Mouse (Mus musculus): ENCODE results near the gene Timm17a. TPM values are rescaled to one million over a fixed set of nuclear protein-coding genes. Genes with fewer than 3 reads are reported as not detected.

The Timm17a gene
- total RNA-seq, 2 experiments from 2014 or later, result 282 to 343 TPM

DNA sequence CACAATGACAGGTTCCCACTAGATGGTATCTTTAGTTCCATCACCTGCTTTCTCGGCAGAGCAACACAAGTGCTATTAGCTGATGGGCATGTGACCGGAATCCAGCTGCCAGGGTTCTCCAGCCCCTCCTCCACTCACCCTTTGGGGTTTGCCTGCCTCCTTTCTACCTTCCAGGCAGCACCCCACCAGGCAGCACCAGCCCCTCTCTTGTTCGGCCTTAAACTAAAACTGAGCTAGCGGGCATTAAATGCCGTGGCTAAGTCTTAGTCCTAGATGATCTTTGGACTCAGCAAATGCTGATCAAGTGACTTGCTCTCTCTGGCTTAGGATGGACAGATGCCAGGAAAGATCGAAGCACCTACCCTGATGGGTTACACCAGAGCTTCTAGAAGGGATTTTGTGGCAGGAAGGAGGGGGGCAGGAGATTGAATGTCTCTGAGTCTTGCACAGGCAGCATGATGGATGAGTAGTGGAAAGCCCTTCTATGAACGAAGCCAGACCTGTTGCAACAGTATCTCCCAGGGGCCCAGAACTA, 9.9 kb upstream of the Timm17a start:
- TF ChIP-seq CTCF (IDR thresholded peaks at IDR 0.05), result no peak
- peak; percentile 60 for DNase-seq
- peak overlapping the region; percentile 86 for H3K27ac ChIP-seq
- no peak overlapping the region for H3K4me3 ChIP-seq
- intact Hi-C loops (cut with DNase I), result no loop called here

DNA sequence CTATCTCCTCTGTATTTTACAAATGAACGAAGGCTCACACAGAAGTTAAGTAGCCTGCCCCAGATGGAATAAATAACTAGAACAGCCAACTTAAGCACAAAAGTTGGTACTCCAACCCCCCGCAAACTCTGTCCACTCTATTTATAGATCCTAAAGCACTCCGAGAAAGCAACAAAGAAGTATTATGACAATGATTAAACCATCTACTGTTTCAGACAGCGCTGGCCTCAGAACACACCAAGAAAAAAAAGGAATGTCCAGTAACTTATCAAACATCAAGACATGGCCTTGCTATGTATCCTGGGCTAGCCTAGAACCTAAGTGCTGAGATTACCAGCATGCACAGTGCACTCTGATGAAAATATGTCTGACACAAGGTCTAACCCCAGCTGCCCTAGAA, 1.4 kb downstream of the Timm17a start:
- Histone ChIP-seq H3K27ac (peak overlapping the region; percentile 99), H3K4me3 (peak overlapping the region; percentile 84)
- TF ChIP-seq CTCF (IDR thresholded peaks at IDR 0.05), result no peak
- DNase-seq, result no peak
- intact Hi-C loops (cut with DNase I), result loop anchor here (5.0 kb wide), 1 partner anchor 55 kb away; no protein-coding TSS in a partner anchor

DNA sequence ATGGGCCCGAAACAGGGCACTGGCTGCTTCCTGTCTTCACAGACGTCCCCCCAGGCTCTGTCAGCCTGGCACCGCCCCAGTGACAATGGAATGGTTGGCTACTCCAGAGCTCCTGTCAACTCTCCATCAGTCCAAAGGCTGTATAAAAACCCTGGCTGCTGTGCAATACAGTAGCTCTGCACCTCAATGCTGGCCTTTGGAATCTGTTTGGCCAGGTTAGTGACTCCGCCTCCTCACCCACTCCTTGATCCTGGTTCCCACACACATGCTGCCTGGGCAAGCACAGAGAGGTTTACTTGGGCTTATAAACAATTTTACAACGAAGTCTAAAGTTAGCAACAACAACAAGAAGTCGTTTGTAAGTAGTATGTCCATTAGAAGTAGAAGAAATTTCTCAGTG, 2.2 kb downstream of the Timm17a start:
- intact Hi-C loops (cut with DNase I), result loop anchor here (5.0 kb wide), 1 partner anchor 56 kb away; no protein-coding TSS in a partner anchor
- H3K27ac ChIP-seq, result peak overlapping the region; percentile 38; the same call in 1 of the 2 replicates
- no peak for DNase-seq
- no peak for TF ChIP-seq CTCF (IDR thresholded peaks at IDR 0.05)
- H3K4me3 ChIP-seq, result peak overlapping the region; percentile 7

DNA sequence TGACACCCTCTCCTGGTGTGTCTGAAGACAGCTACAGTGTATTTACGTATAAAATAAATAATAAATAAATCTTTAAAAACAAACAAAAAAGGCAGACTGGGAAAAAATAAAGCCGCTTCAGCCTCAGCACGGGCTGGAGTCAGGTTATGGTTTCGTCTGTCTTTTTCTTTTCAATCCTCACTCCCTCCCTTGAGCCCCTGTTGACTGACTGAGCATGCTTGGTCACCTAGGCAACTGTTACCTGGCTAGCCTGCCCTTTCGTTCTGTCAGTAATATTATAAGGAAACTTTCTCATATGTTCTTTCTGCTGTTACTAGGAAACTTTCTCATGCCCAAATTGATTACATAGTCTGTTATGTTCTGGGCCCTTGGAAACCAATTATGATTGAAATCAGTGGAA, 22.7 kb downstream of the Timm17a start:
- no peak for TF ChIP-seq CTCF (IDR thresholded peaks at IDR 0.05)
- Histone ChIP-seq H3K27ac (no peak overlapping the region), H3K4me3 (no peak overlapping the region)
- intact Hi-C loops (cut with DNase I), result no loop called here
- DNase-seq, result no peak

DNA sequence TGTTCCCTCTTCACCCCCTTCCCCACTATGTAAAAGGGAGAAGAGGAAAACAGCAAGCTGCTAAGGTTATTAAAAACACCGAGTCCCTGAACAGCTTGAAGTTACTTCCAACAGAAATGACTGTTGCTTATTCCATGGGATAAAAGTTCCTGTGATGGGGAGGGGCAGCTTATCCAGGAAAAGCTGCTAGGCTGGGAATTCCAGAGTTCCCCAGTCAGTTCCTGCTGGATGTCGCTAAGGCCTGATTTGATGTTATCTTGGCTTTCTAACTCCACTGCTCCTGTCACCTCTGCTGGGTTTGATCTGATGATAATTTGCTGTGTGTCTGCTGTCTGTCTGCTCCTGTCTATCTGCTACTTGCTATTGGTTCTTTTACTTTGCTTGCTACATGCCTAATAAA, 27.3 kb downstream of the Timm17a start:
- no peak for TF ChIP-seq CTCF (IDR thresholded peaks at IDR 0.05)
- no peak overlapping the region for H3K4me3 ChIP-seq
- DNase-seq, result no peak
- intact Hi-C loops (cut with DNase I), result no loop called here
- peak overlapping the region; percentile 46 for H3K27ac ChIP-seq

DNA sequence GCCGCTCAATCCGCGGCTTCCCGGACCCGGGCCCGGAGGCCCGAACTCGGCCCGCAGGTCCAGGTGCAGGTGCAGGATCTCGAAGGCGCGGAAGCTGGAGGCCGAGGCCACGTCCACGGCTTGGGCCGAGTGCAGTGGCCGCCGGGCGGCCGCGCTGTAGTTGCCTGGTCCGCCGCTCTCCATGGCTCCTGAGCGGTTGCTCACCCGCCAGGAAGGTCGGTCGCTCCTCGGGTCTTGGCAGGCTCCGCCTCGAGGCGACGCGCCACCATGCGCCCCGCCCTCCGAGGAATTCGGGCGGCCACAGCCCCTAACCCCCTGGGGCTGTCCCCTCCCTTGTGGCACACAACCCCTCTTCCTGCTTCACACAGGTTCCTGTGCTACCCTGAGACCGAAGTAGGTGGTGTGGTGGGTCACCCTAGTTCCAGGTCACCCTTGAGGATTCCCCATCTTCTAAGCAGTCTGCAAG, 29.7 kb downstream of the Timm17a start, which contains the start of gene Rnpep:
TSS of gene Rnpep (minus strand) at position 259 of the 466 bp plus-strand sequence.
- no peak for TF ChIP-seq CTCF (IDR thresholded peaks at IDR 0.05)
- DNase-seq, result peak; percentile 84
- Histone ChIP-seq H3K27ac (peak within 1 kb of the TSS; percentile 91), H3K4me3 (peak within 1 kb of the TSS; percentile 84)
- intact Hi-C loops (cut with DNase I), result loop anchor here (5.0 kb wide), 2 partner anchors 33 to 83 kb away; no protein-coding TSS in a partner anchor

DNA sequence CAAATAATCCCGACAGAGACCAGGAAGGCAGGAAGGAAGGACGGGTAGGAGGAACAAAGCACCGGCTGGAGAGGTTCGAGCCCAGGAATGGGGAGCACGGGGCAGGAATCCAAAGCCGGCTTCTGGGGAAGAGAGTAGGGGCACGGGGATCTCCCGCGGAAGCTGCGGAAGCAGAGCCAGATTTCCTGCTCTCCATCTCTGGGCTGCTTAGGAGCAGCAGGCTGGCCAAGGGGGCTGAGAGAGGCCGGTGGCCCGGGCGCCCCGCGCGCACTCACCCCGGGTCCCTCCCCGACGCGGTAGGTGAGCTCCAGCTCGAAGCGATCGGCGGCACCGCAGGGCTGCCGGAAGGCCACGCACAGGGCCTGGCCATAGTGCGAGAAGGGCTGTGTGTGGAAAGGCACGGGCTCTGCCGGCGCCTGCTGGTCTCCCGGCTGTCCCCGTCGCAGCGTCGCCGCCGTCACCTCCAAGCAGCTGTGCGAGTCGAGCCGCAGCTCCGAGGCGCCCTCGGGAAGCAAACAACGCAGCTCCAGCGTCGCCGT, 30.2 kb downstream of the Timm17a start:
- TF ChIP-seq CTCF (IDR thresholded peaks at IDR 0.05), result no peak
- DNase-seq, result no peak
- Histone ChIP-seq H3K27ac (peak overlapping the region; percentile 91), H3K4me3 (peak overlapping the region; percentile 84)
- intact Hi-C loops (cut with DNase I), result loop anchor here (5.0 kb wide), 2 partner anchors 34 to 84 kb away; no protein-coding TSS in a partner anchor

DNA sequence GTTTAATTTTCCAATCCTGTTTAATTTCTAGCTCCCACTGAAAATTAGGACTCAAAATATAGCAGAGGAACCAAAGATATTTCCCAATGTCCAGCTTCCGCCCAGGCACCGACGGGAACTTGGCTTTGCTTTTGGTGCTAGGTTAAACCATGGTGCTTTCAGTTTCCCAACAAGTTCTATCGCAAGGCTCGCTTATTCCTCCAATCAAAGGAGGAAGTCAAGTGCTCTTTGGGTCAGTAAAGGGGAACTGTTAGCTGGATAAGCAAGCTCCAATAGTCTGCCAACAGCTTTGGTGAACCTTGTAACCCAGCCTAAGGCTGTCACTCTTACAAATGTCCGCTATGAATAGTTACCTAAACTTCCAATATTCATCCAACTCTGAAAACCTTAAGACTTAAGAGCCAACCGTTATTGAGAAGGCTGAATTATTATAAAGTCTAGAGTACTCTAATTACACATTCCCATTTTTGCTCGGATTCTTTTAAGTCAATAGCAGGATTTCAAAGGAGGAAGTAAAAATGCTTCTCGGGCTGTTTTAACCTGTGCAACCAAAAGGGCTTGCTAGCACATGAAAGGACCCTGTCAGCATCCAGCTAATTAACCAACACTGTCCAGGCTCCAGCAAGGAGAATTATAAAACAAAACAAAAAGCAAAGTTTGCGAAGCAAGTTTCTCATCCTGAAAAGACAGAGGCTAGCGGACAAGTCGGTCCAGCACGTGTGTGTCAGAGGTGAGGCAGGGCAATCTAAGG, 30.9 kb downstream of the Timm17a start:
- H3K27ac ChIP-seq, result peak overlapping the region; percentile 91
- peak overlapping the region; percentile 84 for H3K4me3 ChIP-seq
- no peak for TF ChIP-seq CTCF (IDR thresholded peaks at IDR 0.05)
- intact Hi-C loops (cut with DNase I), result loop anchor here (5.0 kb wide), 2 partner anchors 35 to 85 kb away; no protein-coding TSS in a partner anchor
- DNase-seq, result peak; percentile 40

DNA sequence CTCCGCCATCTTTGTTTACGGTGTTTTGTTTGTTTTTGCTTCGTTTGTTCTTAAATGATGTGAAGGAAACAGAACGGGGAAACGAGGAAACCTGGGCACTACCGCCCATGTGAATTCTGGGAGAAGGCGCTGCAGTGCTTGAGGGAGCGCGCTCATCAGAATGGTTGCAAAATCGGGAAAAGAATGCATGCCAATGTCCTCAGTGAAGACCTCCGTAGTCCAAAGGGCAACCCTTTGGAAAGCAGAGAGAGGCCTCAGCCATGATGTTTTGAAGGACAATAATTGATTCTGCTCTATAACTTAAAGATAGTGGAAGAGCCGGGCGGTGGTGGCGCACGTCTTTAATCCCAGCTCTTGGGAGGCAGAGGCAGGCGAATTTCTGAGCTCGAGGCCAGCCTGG, 31.7 kb downstream of the Timm17a start:
- no peak for TF ChIP-seq CTCF (IDR thresholded peaks at IDR 0.05)
- intact Hi-C loops (cut with DNase I), result loop anchor here (5.0 kb wide), 2 partner anchors 35 to 85 kb away; no protein-coding TSS in a partner anchor
- H3K27ac ChIP-seq, result no peak overlapping the region
- H3K4me3 ChIP-seq, result peak overlapping the region; percentile 84; the same call in 1 of the 2 replicates
- DNase-seq, result no peak

DNA sequence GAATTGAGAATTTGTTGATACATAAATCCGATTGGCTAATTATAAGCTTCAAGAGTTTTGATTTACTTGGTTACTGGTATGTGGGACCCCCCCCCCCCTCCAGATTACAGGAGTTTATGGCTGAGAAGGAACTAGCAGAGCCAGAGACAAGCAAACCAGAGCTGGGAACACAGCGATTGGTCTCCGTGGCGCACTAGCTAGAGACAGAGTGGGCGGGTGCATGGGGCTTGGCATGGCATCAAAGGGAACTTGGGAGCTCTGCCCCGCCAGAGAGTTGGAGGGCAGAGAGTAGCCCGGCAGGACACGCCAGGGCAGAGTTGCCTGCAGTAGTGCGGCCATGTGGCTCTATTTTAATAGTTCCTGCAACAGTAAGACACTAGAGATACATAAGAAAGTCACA, 32.9 kb downstream of the Timm17a start:
- intact Hi-C loops (cut with DNase I), result loop anchor here (5.0 kb wide), 2 partner anchors 37 to 87 kb away; no protein-coding TSS in a partner anchor
- DNase-seq, result peak; percentile 90

DNA sequence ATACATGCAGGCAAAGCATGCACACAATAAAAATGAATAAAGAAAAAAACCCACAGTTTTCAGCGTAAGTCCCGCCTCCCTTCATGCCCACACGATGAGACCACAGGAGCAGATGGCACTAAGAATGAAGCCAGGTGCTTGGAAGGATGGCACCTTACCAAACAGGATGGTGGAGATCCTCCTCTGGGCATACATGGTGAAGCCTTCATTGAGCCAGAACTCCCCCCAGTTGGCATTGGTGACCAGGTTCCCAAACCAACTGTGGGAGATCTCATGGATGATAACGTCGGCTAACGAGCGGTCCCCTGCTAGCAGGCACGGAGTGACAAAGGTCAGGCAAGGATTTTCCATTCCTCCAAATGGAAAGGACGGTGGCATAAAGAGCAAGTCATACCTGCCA, 42.2 kb downstream of the Timm17a start:
- TF ChIP-seq CTCF (IDR thresholded peaks at IDR 0.05), result no peak
- intact Hi-C loops (cut with DNase I), result no loop called here

More for the DNA sequence above, 32.9 kb downstream of the Timm17a start:
- peak overlapping the region; percentile 46; the same call in 1 of the 2 replicates for H3K27ac ChIP-seq
- no peak for TF ChIP-seq CTCF (IDR thresholded peaks at IDR 0.05)
- peak overlapping the region; percentile 13; the same call in 1 of the 2 replicates for H3K4me3 ChIP-seq

DNA sequence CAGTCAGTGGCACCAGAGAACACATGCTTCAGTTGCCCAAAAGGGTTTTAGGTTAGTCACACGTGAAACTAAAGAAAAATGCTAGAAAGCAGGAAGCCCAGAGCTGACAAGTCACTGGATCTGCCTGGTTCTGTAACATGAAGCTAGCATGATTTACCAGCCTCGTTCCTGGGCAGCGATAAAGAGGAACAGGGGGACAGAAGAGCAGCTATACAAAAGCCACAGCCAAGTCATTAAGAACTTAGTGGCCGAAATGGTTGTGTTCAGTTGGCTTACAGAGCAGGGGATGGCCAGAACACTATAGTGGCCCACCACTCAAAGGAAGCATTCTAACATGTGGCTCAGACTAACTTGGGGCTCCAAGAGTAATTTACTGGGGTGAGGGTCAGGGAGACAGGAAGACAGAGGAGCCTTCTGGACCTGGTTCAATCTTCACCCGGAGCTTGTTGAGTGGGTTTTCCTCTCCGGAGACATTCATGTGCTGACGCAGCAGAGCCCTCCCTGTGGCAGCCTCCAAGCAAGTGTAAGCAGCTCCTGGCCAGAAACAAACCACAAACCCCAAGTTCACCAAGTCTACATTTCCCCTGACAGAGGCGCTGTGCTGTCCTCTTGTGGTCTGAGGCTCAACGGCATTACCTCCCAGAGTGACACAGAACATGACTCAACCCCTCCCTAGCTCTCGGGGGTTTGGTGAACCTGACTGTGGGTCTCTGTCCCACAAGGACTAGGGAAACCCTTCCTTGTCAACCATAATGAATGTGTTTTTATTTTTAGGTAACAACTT, 45.7 kb downstream of the Timm17a start:
- DNase-seq, result no peak
- no peak overlapping the region for H3K4me3 ChIP-seq
- intact Hi-C loops (cut with DNase I), result no loop called here
- TF ChIP-seq CTCF (IDR thresholded peaks at IDR 0.05), result no peak; the same call in 1 of the 2 replicates
- no peak overlapping the region for H3K27ac ChIP-seq

More for the DNA sequence above, 42.2 kb downstream of the Timm17a start:
- DNase-seq, result no peak
- Histone ChIP-seq H3K4me3 (no peak overlapping the region), H3K27ac (no peak overlapping the region)

All from gastrocnemius, adult 2 months (tissue).